Mouse (Mus musculus) liver (tissue): ENCODE data around the gene Slc38a1.
A peak's percentile ranks its signal among the peaks of the same experiment; 100 is the strongest.

ENCODE experiments used
- DNase-seq: peaks from one replicate; pipeline ENCODE4 v3.0.0-alpha.2; 2020; ENCODE audit warnings: mixed read lengths

Slc38a1 gene

GRCm38 (mm10) chr15:96604282-96604681 is 38.4 kb downstream of the Slc38a1 start:
- DNase-seq, result no peak

GRCm38 (mm10) chr15:96602043-96602442 is 40.7 kb downstream of the Slc38a1 start:
- no peak for DNase-seq

- no peak for DNase-seq
Observed at GRCm38 (mm10) chr15:96599852-96600781, 42.6 kb downstream of the Slc38a1 start.

- DNase-seq, result peak; percentile 56
Observed at GRCm38 (mm10) chr15:96598888-96599578, 43.7 kb downstream of the Slc38a1 start.

GRCm38 (mm10) chr15:96597116-96597515 is 45.6 kb downstream of the Slc38a1 start:
- DNase-seq, result no peak

- no peak for DNase-seq
Observed at GRCm38 (mm10) chr15:96594316-96594715, 48.4 kb downstream of the Slc38a1 start.

- DNase-seq, result no peak
Observed at GRCm38 (mm10) chr15:96593866-96594265, 48.8 kb downstream of the Slc38a1 start.

GRCm38 (mm10) chr15:96593457-96593856 is 49.3 kb downstream of the Slc38a1 start:
- DNase-seq, result no peak

- no peak for DNase-seq
Observed at GRCm38 (mm10) chr15:96592976-96593375, 49.7 kb downstream of the Slc38a1 start.

GRCm38 (mm10) chr15:96591876-96592417 is 50.8 kb downstream of the Slc38a1 start:
- DNase-seq, result no peak

GRCm38 (mm10) chr15:96588996-96589657 is 53.6 kb downstream of the Slc38a1 start:
- no peak for DNase-seq

- no peak for DNase-seq
Observed at GRCm38 (mm10) chr15:96587998-96588397, 54.7 kb downstream of the Slc38a1 start.

GRCm38 (mm10) chr15:96583371-96584008 is 59.2 kb downstream of the Slc38a1 start:
- DNase-seq, result no peak

GRCm38 (mm10) chr15:96576998-96577397 is 65.7 kb downstream of the Slc38a1 start:
- DNase-seq, result no peak

- no peak for DNase-seq
Observed at GRCm38 (mm10) chr15:96568983-96569363, 73.7 kb downstream of the Slc38a1 start.

GRCm38 (mm10) chr15:96568271-96568982 is 74.3 kb downstream of the Slc38a1 start:
- peak; percentile 18 for DNase-seq

GRCm38 (mm10) chr15:96566850-96567271 is 75.9 kb downstream of the Slc38a1 start:
- peak; percentile 67 for DNase-seq

- no peak for DNase-seq
Observed at GRCm38 (mm10) chr15:96563852-96564251, 78.9 kb downstream of the Slc38a1 start.

GRCm38 (mm10) chr15:96562521-96562920 is 80.2 kb downstream of the Slc38a1 start:
- DNase-seq, result no peak

- no peak for DNase-seq
Observed at GRCm38 (mm10) chr15:96560576-96561298, 82.0 kb downstream of the Slc38a1 start.
